Mouse (Mus musculus) testis, postnatal 10 days (tissue): Measurements from ENCODE around the gene Ms4a6c.
"Not testable (repeated sequence)": the region's sequence is repeated elsewhere in the genome, so short reads cannot be mapped to it uniquely, and the experiment has no call there.

ENCODE experiments used
- DNase-seq: peaks from one replicate; pipeline ENCODE4 v3.0.0; 2021; ENCODE audit warnings: low spot score

Ms4a6c gene

GRCm38 (mm10) chr19:11469215-11469614 is at the start of gene Ms4a6c:
Ms4a6c (plus strand) TSS chr19:11469366.
- DNase-seq = not testable (repeated sequence)

DNA sequence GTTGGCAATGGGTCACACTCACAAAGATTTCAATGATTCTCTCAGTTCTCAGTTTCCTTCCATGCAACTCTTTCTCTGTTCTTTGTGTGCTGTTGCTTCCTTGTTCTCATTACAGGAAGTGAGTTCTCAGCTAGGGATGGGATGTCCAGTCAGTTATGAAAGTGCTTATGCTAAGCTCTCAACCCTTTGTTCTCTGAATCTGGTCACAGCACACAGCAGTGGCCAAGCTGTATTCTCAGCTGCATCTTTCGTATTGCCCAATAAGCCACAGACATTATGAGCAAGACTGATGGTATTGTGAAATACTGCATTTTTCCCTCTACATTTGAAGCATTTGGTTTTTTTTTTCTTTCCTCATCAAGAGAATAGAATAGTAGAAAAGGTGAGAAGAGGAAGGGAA is 38.0 kb upstream of the Ms4a6c start:
- DNase-seq = not testable (repeated sequence)

GRCm38 (mm10) chr19:11435058-11435834 is 33.9 kb upstream of the Ms4a6c start:
- DNase-seq = no peak

GRCm38 (mm10) chr19:11443338-11443737 is 25.8 kb upstream of the Ms4a6c start, which contains the start of gene Ms4a4b:
Ms4a4b (plus strand) TSS chr19:11443553.
- no peak for DNase-seq

- DNase-seq = no peak
Observed at GRCm38 (mm10) chr19:11443964-11444363, 25.2 kb upstream of the Ms4a6c start.

DNA sequence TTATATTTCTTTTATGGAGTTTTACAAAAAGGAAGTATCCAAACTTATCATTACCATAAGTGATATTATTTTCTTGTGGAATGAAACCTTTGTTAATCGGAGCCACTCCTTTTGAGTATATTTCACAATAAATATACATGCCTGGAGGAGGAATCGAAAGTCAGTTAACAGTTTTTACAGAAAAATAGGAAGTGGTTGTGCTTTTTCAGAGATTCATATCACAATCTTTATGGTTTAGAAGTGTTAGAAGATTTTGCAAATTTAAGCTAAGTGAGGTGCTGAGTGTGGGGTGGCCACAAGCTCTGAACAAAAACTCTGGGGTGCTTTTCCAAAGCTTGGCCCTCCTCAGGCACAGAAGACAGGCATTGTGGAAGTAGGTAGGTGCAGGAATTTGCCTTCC is 21.9 kb upstream of the Ms4a6c start:
- DNase-seq = no peak

DNA sequence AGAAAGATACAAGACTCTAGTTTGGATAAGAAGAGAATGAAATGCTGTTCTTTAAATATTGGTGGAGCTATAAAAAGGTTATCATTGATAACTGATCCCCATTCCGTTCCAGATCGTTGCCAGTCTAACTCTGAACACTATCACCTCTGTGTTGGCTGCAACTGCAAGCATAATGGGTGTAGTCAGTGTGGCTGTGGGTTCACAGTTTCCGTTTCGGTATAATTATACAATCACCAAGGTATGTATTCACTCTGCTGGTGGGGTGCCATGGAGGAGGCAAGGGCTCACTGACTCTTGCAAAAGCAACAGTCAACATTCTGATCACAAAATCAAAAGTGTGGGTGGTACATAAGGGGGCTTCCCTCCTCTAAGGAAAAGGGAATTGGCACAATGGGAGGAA is 10.1 kb upstream of the Ms4a6c start:
- DNase-seq = not testable (repeated sequence)

DNA sequence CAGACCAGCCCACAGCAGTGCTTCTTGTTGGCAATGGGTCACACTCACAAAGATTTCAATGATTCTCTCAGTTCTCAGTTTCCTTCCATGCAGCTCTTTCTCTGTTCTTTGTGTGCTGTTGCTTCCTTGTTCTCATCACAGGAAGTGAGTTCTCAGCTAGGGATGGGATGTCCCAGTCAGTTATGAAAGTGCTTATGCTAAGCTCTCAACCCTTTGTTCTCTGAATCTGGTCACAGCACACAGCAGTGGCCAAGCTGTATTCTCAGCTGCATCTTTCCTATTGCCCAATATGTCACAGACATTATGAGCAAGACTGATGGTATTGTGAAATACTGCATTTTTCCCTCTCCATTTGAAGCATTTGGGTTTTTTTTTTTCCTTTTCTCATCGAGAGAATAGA is 4.4 kb upstream of the Ms4a6c start:
- not testable (repeated sequence) for DNase-seq

- no peak for DNase-seq
Observed at GRCm38 (mm10) chr19:11466471-11466870, 2.7 kb upstream of the Ms4a6c start.

DNA sequence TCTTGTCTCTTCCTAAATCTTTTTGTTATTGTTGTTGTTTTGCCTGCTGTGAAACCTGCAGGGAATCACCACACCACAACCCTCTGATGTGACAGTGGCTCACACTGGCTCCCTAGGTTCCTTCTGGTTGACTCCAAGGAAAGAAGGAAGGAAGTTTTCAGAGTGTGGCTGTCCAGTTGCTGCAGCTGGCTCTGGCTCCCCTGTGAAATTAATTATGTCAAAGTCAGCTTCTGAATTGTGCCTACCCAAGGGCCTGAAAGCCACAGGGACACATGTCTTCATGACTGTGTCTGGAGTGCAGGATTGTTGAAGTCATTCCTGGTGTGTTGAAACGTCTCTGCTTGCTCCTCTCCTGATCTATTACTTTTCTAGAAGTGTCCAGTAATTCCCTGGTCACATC is 805 bp upstream of the Ms4a6c start:
- not testable (repeated sequence) for DNase-seq

- no peak for DNase-seq
Observed at GRCm38 (mm10) chr19:11479714-11480113, 10.5 kb downstream of the Ms4a6c start.

- no peak for DNase-seq
Observed at GRCm38 (mm10) chr19:11482684-11483083, 13.5 kb downstream of the Ms4a6c start.

- DNase-seq = no peak
Observed at GRCm38 (mm10) chr19:11483941-11484340, 14.8 kb downstream of the Ms4a6c start.

DNA sequence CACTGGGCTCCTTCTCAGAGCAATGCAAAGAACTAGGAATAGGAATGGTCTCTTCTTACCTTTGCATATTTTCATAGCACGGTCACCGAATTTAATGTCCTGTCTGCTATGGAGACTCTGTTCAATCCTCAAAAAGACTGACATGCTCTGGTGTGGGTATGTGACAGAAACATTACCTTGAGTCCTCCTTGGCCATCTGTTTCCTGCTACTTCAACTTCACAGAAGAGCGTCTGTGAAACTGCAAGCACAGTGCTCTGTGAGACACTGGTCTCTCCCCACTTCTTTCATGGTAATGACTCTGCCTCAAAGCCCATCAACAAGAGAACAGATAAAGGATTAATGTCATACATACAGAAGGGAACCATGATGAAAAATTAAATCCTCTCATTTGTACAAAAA is 15.2 kb downstream of the Ms4a6c start:
- DNase-seq = no peak

GRCm38 (mm10) chr19:11485266-11485665 is 16.1 kb downstream of the Ms4a6c start:
- DNase-seq = no peak

DNA sequence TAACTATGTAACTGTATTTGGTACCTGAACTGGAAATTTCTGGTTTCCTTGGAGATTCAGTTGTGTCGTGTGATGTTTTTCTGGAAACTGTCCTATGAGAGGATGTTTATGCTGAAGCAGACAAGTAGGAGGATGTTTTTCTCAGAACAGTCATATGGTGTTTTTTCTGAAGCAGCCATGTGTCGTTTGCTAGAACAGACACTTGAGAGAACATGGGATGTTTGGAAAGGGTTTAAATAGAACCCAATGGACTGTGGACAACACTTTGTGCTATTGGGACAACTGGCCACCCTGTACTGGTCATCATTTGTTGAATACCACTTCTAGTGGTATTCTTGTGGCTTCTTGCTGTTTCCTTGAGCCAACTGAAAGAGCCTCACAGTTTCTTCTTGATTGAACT is 16.6 kb downstream of the Ms4a6c start, which contains the start of gene Gm8369:
Gene Gm8369 (plus strand): TSS at position 193 of the 400 bp plus-strand sequence.
- no peak for DNase-seq

GRCm38 (mm10) chr19:11486599-11486998 is 17.4 kb downstream of the Ms4a6c start:
- no peak for DNase-seq

- DNase-seq = no peak
Observed at GRCm38 (mm10) chr19:11491406-11492189, 22.4 kb downstream of the Ms4a6c start.

- DNase-seq = no peak
Observed at GRCm38 (mm10) chr19:11492671-11493070, 23.5 kb downstream of the Ms4a6c start.

DNA sequence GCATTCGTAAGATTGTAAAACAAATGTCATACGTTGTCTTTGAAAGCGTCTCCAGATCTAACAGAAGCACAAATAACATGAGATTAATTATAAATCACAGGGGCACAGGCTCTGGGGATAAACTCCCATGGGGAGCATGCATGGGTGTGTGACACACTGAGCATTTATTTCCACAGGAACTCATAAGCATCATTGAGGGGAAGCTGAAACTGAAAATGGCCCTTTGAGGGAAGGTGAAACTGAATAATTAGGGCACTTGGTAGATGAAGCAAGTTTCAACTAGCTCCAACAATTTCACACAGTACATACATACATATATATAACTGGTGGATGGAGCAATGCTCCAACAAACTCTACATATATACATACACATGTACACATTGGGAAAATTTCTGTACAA is 25.4 kb downstream of the Ms4a6c start:
- no peak for DNase-seq

DNA sequence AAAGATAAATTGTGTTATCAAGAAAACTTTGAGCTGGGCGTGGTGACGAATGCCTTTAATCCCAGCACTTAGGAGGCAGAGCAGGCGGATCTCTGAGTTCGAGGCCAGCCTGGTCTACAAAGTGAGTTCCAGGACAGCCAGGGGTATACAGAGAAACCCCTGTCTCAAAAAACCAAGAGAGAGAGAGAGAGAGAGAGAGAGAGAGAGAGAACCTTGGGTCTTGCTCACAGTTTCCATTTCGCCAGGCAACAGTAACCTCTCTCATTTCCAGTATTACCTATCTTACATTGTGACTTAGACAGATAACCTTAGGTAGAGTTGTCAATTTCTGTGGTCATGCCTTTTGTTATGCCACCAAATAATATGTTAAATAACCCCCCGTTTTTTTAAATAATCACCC is 27.2 kb downstream of the Ms4a6c start:
- DNase-seq = no peak

- not testable (repeated sequence) for DNase-seq
Observed at GRCm38 (mm10) chr19:11497300-11497699, 28.1 kb downstream of the Ms4a6c start.

GRCm38 (mm10) chr19:11500796-11501195 is 31.6 kb downstream of the Ms4a6c start:
- no peak for DNase-seq
